Mouse (Mus musculus) spleen, postnatal 14 days (tissue): ENCODE data around the gene Pomt1.
"Not testable (repeated sequence)": the region's sequence is repeated elsewhere in the genome, so short reads cannot be mapped to it uniquely, and the experiment has no call there.

Experiments
- DNase-seq, 2 experiments: peaks; one replicate each; pipeline ENCODE4 v3.0.0; 2021 to 2022; ENCODE audit warnings: low spot score in 2 of 2

Pomt1 gene

GRCm38 (mm10) chr2:32282727-32283126, 46.3 kb downstream of the Pomt1 start:
- DNase-seq, result peak in 1 of 2 experiments; percentile 53

GRCm38 (mm10) chr2:32283986-32284385, 47.6 kb downstream of the Pomt1 start:
- DNase-seq, result no peak

GRCm38 (mm10) chr2:32287334-32287840, 51.0 kb downstream of the Pomt1 start, which contains the start of gene Golga2:
Gene Golga2 (plus strand): TSS chr2:32287384.
- peak in 1 of 2 experiments; percentile 29 for DNase-seq

- DNase-seq, result peak; percentile 97 to 98
These were observed 51.6 kb downstream of the Pomt1 start, which contains the start of gene Swi5 for GRCm38 (mm10) chr2:32287923-32288367. Gene Swi5 (minus strand): TSS chr2:32288075.

GRCm38 (mm10) chr2:32288371-32288931, 52.1 kb downstream of the Pomt1 start:
- no peak for DNase-seq

- DNase-seq, result no peak
These were observed 53.2 kb downstream of the Pomt1 start for GRCm38 (mm10) chr2:32289578-32289977.

- DNase-seq, result no peak
These were observed 58.0 kb downstream of the Pomt1 start for GRCm38 (mm10) chr2:32294348-32294747.

GRCm38 (mm10) chr2:32295285-32295684, 58.9 kb downstream of the Pomt1 start:
- no peak for DNase-seq

GRCm38 (mm10) chr2:32295842-32296241, 59.5 kb downstream of the Pomt1 start:
- not testable (repeated sequence) for DNase-seq

GRCm38 (mm10) chr2:32299469-32299868, 63.1 kb downstream of the Pomt1 start:
- no peak for DNase-seq

- no peak for DNase-seq
These were observed 66.6 kb downstream of the Pomt1 start for GRCm38 (mm10) chr2:32302952-32303351.

GRCm38 (mm10) chr2:32304145-32304832, 67.9 kb downstream of the Pomt1 start:
- DNase-seq, result peak in 1 of 2 experiments; percentile 45
